Mouse (Mus musculus): ENCODE data around the gene Sspn. TPM values are rescaled to one million over a fixed set of nuclear protein-coding genes. Genes with fewer than 3 reads are reported as not detected.

Sspn gene
- polyA plus RNA-seq, 1 experiment = 0.34 TPM

DNA sequence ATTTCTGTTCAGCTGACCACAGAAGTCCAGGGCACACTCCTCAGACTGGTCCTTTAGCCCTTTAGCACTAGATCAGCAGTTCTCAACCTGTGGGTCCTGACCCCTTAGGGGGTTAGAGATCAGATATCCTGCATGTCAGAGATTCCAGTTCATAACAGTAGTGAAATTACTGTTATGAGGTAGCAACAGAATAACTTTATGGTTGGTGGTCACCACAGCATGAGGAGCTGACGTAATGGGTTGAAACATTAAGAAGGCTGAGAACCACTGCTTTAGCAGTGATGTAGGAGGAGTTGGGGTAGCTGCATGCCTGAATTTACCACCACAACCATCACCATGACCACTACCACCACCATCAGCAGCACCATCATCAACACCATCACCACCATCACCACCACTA is 69.3 kb downstream of the Sspn start:
- H3K36me3 ChIP-seq (ENCODE audit: control insufficient read depth, insufficient read depth, low read length, poor library complexity, severe bottlenecking) = no peaks in the 10 kb centered on the region
- H3K27me3 ChIP-seq (ENCODE audit: control insufficient read depth, insufficient read depth, low read length, poor library complexity, severe bottlenecking) = no peaks in the 10 kb centered on the region
- no peaks in the 10 kb centered on the region for H3K9me3 ChIP-seq (replicated peaks; ENCODE audit: control insufficient read depth, insufficient read depth, low read length, poor library complexity, severe bottlenecking)
- no peak for TF ChIP-seq CTCF (IDR thresholded peaks at IDR 0.05; ENCODE audit: low read depth, low read length)
- TF ChIP-seq EP300 (IDR thresholded peaks at IDR 0.05; ENCODE audit: insufficient read depth, low read depth, low read length) = no peak
- no peak for TF ChIP-seq POLR2A (IDR thresholded peaks at IDR 0.05; ENCODE audit: insufficient read depth, low read length)
- no peak overlapping the region for H3K27ac ChIP-seq (ENCODE audit: insufficient read depth, low read length)
- H3K4me3 ChIP-seq (ENCODE audit: low read depth, low read length) = no peak overlapping the region
- no peak overlapping the region for H3K9ac ChIP-seq (ENCODE audit: low read depth, poor library complexity, severe bottlenecking)
- no peaks in the 10 kb centered on the region for H3K4me1 ChIP-seq (ENCODE audit: control insufficient read depth, insufficient read depth, low read length)

DNA sequence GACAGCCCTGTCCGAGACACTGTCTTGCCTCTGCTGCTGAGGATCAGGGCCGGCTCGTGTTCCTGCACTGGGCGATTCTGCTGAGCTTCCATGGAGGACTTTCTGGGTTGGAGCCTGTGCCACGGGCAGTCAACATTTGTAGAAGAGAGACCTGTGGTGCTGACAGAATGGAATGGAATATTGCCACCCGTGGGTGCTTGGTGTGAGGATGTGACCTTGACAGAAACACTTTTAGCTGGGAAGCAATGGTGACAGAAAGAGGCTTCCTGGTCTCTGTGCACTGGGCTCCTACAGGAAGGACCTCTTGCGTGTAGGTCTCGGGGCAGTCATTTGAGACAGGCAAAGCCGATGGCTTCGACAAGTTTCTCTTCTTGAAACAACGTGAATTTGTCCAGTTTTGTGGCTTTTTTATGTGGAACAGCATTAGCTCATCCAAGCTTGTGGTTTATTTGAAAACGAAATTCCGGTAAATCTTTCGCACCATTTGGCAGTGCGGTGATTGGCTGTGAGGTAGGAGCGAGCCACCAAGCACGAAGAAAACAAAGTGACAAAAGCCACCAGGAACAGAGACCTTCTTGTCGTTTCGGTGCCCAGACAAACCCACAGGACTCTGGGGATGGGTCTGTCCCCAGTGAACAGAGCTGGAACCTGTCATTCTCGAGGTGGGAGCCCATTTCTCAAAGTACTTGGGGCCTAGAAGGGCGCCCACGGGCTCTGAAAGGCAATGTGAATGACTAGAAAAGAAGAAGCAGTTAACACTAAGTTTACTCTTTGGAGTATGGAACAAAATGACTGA is 70.2 kb downstream of the Sspn start:
- Histone ChIP-seq H3K36me3 (ENCODE audit: control insufficient read depth, insufficient read depth, low read length, poor library complexity, severe bottlenecking) (no peaks in the 10 kb centered on the region), H3K4me3 (ENCODE audit: low read depth, low read length) (no peak overlapping the region), H3K9me3 (replicated peaks; ENCODE audit: control insufficient read depth, insufficient read depth, low read length, poor library complexity, severe bottlenecking) (no peaks in the 10 kb centered on the region), H3K4me1 (ENCODE audit: control insufficient read depth, insufficient read depth, low read length) (no peaks in the 10 kb centered on the region), H3K9ac (ENCODE audit: low read depth, poor library complexity, severe bottlenecking) (no peak overlapping the region), H3K27me3 (ENCODE audit: control insufficient read depth, insufficient read depth, low read length, poor library complexity, severe bottlenecking) (no peaks in the 10 kb centered on the region), H3K27ac (ENCODE audit: insufficient read depth, low read length) (no peak overlapping the region)
- no peak for TF ChIP-seq EP300 (IDR thresholded peaks at IDR 0.05; ENCODE audit: insufficient read depth, low read depth, low read length)
- TF ChIP-seq CTCF (IDR thresholded peaks at IDR 0.05; ENCODE audit: low read depth, low read length) = no peak
- no peak for TF ChIP-seq POLR2A (IDR thresholded peaks at IDR 0.05; ENCODE audit: insufficient read depth, low read length)

DNA sequence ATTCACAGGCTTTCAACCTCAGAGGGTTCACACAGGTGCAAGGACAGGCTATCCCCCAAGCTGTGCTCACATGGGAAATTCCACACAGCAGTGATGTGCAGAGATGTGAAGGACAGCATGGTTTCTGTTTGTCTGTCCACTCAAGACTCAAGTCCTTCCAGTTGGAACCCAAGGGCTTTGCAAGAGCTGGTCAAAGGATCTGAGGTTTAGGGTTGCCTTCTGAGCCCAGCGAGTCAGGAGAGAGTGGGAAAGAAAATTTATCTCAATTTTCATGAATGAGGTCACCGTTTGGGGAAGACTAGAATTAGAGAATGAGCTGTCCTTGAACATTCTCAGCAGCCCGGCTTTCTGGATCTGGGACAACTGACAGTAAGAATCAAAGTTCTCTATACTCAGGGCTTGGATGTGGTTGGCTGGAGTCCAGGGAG is 72.7 kb downstream of the Sspn start:
- H3K36me3 ChIP-seq (ENCODE audit: control insufficient read depth, insufficient read depth, low read length, poor library complexity, severe bottlenecking) = no peaks in the 10 kb centered on the region
- no peaks in the 10 kb centered on the region for H3K27me3 ChIP-seq (ENCODE audit: control insufficient read depth, insufficient read depth, low read length, poor library complexity, severe bottlenecking)
- TF ChIP-seq POLR2A (IDR thresholded peaks at IDR 0.05; ENCODE audit: insufficient read depth, low read length) (no peak), EP300 (IDR thresholded peaks at IDR 0.05; ENCODE audit: insufficient read depth, low read depth, low read length) (no peak), CTCF (IDR thresholded peaks at IDR 0.05; ENCODE audit: low read depth, low read length) (no peak)
- no peak overlapping the region for H3K27ac ChIP-seq (ENCODE audit: insufficient read depth, low read length)
- H3K4me1 ChIP-seq (ENCODE audit: control insufficient read depth, insufficient read depth, low read length) = no peaks in the 10 kb centered on the region
- no peak overlapping the region for H3K4me3 ChIP-seq (ENCODE audit: low read depth, low read length)
- H3K9me3 ChIP-seq (replicated peaks; ENCODE audit: control insufficient read depth, insufficient read depth, low read length, poor library complexity, severe bottlenecking) = no peaks in the 10 kb centered on the region
- H3K9ac ChIP-seq (ENCODE audit: low read depth, poor library complexity, severe bottlenecking) = no peak overlapping the region

DNA sequence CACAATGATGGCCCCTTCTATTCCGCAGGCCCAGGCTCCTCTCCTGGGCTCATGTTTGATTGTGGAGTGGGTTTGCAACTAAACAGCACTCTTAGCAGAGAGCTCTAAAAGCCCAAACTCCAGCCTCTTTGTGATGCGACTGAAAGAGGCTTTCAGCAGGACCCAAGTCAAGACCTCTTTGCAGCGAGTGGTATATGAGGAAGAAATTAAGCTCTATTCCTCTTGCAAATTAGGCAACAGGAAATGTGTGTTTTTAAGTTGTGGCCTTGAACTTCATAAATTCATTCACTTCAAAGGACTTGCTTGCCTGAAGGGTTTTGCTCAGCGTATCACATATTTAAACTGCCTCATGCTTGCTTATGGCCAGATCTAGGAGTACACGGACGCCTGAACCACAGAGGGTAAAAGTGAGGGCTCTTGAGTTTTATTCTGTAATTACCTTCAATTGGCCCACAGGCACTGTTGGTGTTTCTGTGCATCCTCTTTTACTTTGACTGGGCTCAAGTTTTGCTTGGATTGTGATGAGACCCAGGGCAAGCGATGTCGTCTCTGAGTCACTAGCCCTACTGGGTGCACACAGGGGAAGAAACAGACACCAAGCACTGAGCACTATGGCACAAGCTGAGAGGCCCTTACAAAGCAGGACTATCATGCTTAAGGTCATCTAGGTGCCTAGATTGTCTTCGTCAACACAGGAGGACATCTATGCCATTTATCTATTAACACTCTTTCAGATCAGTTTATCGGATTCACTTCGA is 73.9 kb downstream of the Sspn start:
- Histone ChIP-seq H3K27me3 (ENCODE audit: control insufficient read depth, insufficient read depth, low read length, poor library complexity, severe bottlenecking) (no peaks in the 10 kb centered on the region), H3K4me3 (ENCODE audit: low read depth, low read length) (no peak overlapping the region), H3K9ac (ENCODE audit: low read depth, poor library complexity, severe bottlenecking) (no peak overlapping the region), H3K36me3 (ENCODE audit: control insufficient read depth, insufficient read depth, low read length, poor library complexity, severe bottlenecking) (no peaks in the 10 kb centered on the region), H3K27ac (ENCODE audit: insufficient read depth, low read length) (no peak overlapping the region), H3K4me1 (ENCODE audit: control insufficient read depth, insufficient read depth, low read length) (no peaks in the 10 kb centered on the region), H3K9me3 (replicated peaks; ENCODE audit: control insufficient read depth, insufficient read depth, low read length, poor library complexity, severe bottlenecking) (no peaks in the 10 kb centered on the region)
- TF ChIP-seq EP300 (IDR thresholded peaks at IDR 0.05; ENCODE audit: insufficient read depth, low read depth, low read length) = no peak
- TF ChIP-seq CTCF (IDR thresholded peaks at IDR 0.05; ENCODE audit: low read depth, low read length) = no peak
- TF ChIP-seq POLR2A (IDR thresholded peaks at IDR 0.05; ENCODE audit: insufficient read depth, low read length) = no peak

DNA sequence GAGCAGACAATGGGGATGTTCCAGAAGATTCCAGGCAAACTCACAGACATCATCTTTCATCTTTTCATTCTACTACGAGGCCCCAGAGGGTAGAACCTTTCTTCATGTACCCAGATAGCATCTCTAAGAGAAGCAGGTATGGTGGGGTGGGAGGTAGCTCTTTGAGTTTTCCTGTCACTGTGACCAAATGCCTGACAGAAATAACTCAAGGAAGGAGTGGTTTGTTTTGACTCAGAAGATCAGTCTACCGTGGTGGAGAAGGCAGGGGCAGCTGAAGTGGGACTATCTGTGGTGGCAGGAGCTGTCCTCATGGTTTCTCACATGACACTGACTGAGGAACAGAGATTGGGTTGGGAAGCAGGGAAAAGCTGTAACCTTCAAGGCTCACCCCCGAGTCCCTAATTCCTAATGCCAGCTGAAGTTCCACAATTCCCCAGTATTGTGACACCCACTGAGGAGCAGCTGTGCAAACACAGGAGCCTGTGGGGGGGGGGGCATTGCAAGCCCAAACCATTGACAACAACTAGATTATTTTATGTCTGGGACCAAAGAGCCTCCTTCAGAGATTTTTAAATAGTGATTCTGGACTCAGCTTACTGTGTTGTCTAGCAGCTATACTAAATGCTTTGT is 74.6 kb downstream of the Sspn start:
- Histone ChIP-seq H3K9ac (ENCODE audit: low read depth, poor library complexity, severe bottlenecking) (no peak overlapping the region), H3K4me1 (ENCODE audit: control insufficient read depth, insufficient read depth, low read length) (no peaks in the 10 kb centered on the region), H3K36me3 (ENCODE audit: control insufficient read depth, insufficient read depth, low read length, poor library complexity, severe bottlenecking) (no peaks in the 10 kb centered on the region), H3K9me3 (replicated peaks; ENCODE audit: control insufficient read depth, insufficient read depth, low read length, poor library complexity, severe bottlenecking) (no peaks in the 10 kb centered on the region), H3K27ac (ENCODE audit: insufficient read depth, low read length) (no peak overlapping the region), H3K4me3 (ENCODE audit: low read depth, low read length) (no peak overlapping the region), H3K27me3 (ENCODE audit: control insufficient read depth, insufficient read depth, low read length, poor library complexity, severe bottlenecking) (no peaks in the 10 kb centered on the region)
- TF ChIP-seq CTCF (IDR thresholded peaks at IDR 0.05; ENCODE audit: low read depth, low read length) (no peak), POLR2A (IDR thresholded peaks at IDR 0.05; ENCODE audit: insufficient read depth, low read length) (no peak), EP300 (IDR thresholded peaks at IDR 0.05; ENCODE audit: insufficient read depth, low read depth, low read length) (no peak)

All from ES-Bruce4 (cell line).